Mouse (Mus musculus) T-helper 17 cell (primary cell): Measurements from ENCODE around the gene Nxpe4.
"Not testable (repeated sequence)": the region's sequence is repeated elsewhere in the genome, so short reads cannot be mapped to it uniquely, and the experiment has no call there.

ENCODE experiments used
- in situ Hi-C, 2 experiments: fragments of 300-600 bp; cut with MboI, MseI; formaldehyde crosslinking; loops; 1 replicate in 1 of 2; 2 replicates in 1 of 2; pipeline ENCODE4 v1.15.1; 2025; ENCODE audit warnings: high pct_unique_total_duplicates in 2 of 2

The Nxpe4 gene

DNA sequence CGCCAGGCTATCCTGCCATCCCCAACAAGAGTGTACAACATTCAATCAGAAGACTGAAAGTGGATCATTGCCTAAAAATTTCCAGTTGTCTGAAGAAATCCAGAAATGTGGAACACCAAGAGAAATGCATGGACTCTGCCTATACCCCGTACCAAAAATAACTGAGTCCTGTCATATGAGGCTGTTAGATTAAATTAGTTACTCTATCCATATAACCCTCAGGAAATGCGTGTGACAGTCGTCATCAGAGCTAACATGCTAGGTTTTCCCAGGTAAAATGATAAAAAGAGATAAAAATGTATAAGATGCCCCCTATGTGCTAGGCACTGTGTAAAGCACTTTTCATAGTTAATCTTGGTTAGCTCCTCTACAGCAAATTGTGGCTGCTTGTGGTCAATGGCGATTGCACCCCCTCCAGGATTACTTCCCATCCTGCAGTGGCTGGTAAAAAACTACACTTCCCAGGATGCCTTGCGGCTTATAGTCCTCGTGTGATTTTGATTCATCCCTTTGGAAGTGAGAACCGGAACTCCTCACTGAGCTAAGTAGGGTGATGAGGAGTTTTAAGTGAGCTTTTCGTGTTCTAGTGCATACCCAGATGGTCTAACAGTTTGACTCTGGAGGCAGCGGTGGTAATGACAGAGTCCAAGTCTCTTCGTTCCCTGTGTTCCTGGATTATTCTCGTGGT is at the start of gene Nxpe4:
Nxpe4 (plus strand) TSS at position 519 of the 688 bp plus-strand sequence.
- in situ Hi-C loops = no loop called here

DNA sequence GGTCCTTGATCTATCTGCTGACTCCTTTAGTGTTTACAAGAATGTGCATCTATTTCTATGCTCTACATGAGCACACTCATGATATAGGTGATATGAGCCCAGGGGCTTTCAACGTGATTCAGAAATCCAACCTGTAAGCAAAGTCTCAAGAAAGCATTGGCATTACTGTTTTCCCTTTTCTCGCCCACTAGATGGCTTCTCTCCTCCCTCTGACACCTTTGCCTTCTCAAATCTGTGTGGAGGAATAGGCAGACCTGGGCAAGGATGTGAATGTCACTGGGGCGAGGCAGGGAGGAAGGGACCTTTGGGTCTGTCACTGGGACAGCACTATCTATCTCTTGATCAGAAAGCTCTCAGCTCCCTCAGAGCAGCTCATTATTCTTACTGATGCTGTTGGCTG is 35.0 kb upstream of the Nxpe4 start:
- in situ Hi-C loops = no loop called here

GRCm38 (mm10) chr9:48137507-48137906 is 24.3 kb upstream of the Nxpe4 start:
- in situ Hi-C loops = no loop called here

GRCm38 (mm10) chr9:48140485-48141411 is 21.1 kb upstream of the Nxpe4 start:
- in situ Hi-C loops = no loop called here

DNA sequence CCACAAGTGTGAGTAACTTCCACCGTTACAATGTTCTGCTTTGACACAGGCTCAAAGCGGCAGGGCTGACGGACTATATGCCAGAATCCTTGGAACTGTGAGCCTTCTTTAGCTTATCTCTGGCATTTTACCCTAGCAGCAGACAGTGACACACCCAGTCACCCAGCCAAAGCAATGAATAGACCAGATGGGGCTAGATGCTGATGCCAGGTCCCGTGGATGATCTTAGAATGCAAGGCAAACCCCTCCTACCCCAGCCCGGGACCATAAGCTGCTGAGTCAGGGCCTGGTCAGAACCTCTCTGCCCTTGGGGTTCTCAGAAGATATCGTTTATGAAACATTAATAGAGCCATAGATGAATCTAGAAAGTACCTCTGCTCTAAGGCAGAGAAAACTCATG is 19.2 kb upstream of the Nxpe4 start:
- in situ Hi-C loops = no loop called here

DNA sequence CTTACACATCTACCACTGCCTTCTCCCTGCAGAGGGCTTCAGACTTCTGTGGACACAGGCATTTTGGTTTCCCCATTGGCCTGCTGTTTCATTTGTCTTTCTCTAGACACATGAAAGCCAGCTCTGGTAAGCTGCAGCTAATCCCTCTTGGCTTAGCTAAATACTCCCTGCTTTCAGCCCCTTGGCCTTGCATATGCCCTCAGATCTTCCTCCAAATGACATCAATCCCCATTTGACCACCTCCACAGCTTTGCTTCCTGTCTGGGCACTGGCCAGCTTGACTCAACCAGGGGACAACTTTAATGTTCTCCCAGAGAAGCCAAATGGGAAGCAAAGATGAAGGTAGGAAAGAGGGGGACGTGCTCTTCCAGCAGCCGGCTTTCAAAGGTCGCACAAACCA is 15.1 kb upstream of the Nxpe4 start:
- in situ Hi-C loops = no loop called here

GRCm38 (mm10) chr9:48166531-48166930 is 4.7 kb downstream of the Nxpe4 start:
- in situ Hi-C loops = not testable (repeated sequence)

- in situ Hi-C loops = no loop called here
These were observed 14.9 kb downstream of the Nxpe4 start for GRCm38 (mm10) chr9:48176764-48177163.

DNA sequence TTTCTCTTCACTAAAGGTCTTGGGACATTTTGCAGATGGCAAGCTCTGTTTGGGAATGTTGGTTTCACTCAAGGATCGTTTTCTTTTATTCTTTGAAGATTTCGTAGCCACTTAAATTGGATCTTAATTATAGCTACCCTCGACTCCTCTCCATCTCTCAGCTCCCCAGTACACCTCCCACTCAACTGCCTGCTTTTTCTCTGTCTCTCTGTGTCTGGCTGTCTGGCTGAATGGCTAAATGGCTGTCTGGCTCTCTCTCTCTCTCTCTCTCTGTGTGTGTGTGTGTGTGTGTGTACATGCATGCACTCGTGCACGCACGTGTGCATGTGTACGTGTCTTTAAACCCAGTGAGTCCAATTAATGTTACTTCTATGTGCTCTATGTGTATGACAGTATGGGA is 19.5 kb downstream of the Nxpe4 start:
- in situ Hi-C loops = no loop called here

DNA sequence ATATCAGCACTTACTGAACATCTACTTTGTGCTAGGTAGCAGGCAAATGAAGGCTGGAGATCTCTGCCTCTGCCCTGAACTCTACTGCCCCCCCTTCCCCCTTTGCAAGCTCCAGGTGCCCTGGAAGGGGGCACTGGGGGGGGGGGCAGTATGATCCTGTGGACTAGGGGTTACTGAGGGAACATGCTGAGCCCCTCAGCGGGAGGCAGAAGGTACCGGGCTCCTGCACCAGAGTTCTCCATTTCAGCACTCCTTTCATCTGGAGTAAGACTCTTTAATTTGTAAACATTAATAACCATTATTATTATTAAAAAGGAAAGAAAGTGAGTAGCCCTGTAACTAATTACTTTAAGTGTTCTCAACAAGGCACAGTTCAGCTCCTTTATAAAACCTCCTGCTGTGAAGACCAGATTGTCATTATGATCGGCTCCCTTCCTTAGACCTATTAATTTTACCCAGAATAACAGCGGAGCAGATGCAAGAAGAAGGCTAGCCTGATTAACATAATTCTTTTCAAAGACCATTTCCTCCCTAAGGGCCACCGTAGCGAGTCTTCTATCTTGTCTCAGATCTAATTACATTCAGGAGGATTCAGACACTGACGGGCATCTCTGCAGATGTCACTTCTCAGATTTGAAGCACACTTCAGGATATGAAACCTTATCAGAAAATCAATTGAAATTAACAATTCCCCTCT is 21.0 kb downstream of the Nxpe4 start:
- in situ Hi-C loops = no loop called here

DNA sequence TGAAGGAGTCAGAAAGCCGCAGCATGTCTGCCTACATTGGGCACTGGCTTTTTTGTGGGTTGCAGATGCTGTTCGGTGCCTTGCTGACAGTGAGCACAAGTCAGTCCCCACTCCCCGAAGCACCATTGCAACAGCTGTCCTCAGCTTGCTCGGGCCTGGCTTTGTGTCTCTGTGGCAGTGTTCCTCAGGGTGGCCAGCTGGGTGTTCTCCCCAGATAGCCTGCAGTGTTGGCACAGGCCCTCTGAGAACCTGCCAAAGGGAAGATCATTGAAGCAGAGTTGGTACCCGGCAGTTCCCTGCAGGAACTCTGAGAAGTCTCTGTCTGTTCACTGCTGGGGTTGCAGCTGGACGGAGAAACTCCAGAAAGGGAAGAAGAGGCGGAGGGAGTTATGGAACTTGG is 22.5 kb downstream of the Nxpe4 start:
- in situ Hi-C loops = no loop called here

- in situ Hi-C loops = no loop called here
These were observed 27.0 kb downstream of the Nxpe4 start for GRCm38 (mm10) chr9:48188854-48189253.

GRCm38 (mm10) chr9:48197458-48197884 is 35.6 kb downstream of the Nxpe4 start:
- in situ Hi-C loops = no loop called here

- in situ Hi-C loops = no loop called here
These were observed 49.1 kb downstream of the Nxpe4 start for GRCm38 (mm10) chr9:48210970-48211369.

GRCm38 (mm10) chr9:48211912-48212311 is 50.1 kb downstream of the Nxpe4 start:
- in situ Hi-C loops = no loop called here

- in situ Hi-C loops = no loop called here
These were observed 52.9 kb downstream of the Nxpe4 start for GRCm38 (mm10) chr9:48214751-48215150.

DNA sequence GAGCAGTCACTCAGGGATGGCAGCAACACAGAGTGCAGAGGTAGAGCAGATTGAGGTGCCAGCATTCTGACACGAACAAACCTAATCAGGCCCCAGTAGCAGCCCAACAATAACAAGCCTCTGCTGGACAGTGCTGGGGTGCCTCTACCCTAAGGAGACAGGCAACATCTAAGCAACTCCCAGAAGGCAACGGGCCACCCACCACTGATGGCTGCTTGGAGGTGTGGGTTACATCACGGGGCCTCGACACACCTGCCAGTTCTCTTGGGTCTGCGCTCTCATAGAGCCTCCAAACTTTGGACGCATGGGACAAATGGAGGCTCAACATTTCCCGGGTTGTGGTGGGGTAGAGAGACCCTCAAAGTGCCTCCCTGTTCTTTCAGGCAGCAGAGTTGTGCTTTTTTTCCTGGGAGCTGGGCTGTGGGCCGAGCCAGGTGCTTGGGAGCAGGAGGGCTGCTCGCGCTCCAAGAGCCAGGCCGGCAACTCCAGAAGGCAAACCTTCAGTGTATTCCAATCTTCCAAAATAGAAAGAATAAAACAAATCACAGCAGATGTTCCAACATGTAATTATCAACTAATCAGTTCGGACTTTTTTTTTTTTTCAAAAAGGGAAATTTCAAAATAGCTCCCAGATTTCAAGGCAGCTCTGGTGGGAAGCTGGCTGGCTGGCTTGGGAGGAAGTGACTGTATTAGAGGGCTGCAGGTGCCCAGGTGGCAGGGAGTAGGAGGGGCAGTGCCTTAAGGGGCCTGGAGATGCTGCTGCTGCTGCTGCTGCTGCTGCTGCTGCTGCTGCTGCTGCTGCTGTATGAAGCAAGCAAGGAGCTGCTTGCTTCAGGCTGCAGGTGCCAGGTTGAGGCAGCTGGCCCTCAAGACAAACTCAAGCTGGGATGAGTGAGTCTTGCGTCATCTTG is 54.5 kb downstream of the Nxpe4 start:
- in situ Hi-C loops = no loop called here

- in situ Hi-C loops = no loop called here
These were observed 68.9 kb downstream of the Nxpe4 start for GRCm38 (mm10) chr9:48230706-48231105.

DNA sequence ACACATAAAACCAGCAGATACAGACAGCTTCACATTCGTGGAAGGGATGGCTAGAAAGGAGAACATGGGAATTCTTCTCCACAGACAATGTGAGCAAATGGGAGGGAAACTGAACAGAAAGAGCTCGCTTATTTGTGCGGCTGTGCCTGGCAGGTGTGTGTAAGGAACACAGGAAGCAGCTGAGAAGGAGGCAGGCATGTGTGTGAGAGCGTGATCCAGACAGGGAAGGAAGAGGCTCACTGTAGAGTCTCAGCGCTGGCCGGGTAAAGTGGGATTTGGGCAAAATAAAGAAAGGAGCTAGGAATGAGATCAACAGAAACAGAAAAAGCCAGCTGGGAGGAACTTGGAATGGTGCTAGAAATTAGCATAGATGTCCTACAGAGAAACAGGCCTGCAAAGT is 74.6 kb downstream of the Nxpe4 start:
- in situ Hi-C loops = no loop called here

- in situ Hi-C loops = no loop called here
These were observed 76.4 kb downstream of the Nxpe4 start for GRCm38 (mm10) chr9:48238153-48238755.

- in situ Hi-C loops = no loop called here
These were observed 77.6 kb downstream of the Nxpe4 start for GRCm38 (mm10) chr9:48239461-48239860.
